Mouse (Mus musculus): ENCODE data around the gene Fam205c. TPM values are rescaled to one million over a fixed set of nuclear protein-coding genes. Genes with fewer than 3 reads are reported as not detected.

Fam205c gene
- polyA plus RNA-seq, 1 experiment, result not detected

- no peak for DNase-seq
- Histone ChIP-seq H3K4me1 (ENCODE audit: control insufficient read depth, insufficient read depth, low read length) (no peaks in the 10 kb centered on the region), H3K4me3 (replicated peaks; ENCODE audit: extremely low read depth, low read depth, low read length) (no peak overlapping the region)
- 85% methylated on average over 6 of the region's 6 CpGs for WGBS
- TF ChIP-seq CTCF (IDR thresholded peaks at IDR 0.05; ENCODE audit: insufficient read depth, low read length) (no peak), POLR2A (IDR thresholded peaks at IDR 0.05; ENCODE audit: borderline replicate concordance, extremely low read depth, low read depth, low read length) (no peak)
Observed at GRCm38 (mm10) chr4:42904966-42905365, 30.9 kb upstream of the Fam205c start.

- TF ChIP-seq POLR2A (IDR thresholded peaks at IDR 0.05; ENCODE audit: borderline replicate concordance, extremely low read depth, low read depth, low read length) (no peak), CTCF (IDR thresholded peaks at IDR 0.05; ENCODE audit: insufficient read depth, low read length) (no peak)
- 83% methylated on average over 3 of the region's 3 CpGs for whole genome bisulfite sequencing
- no peak for DNase-seq
- no peaks in the 10 kb centered on the region for H3K4me1 ChIP-seq (ENCODE audit: control insufficient read depth, insufficient read depth, low read length)
- H3K4me3 ChIP-seq (replicated peaks; ENCODE audit: extremely low read depth, low read depth, low read length), result no peak overlapping the region
Observed at GRCm38 (mm10) chr4:42904523-42904922, 30.5 kb upstream of the Fam205c start.

DNA sequence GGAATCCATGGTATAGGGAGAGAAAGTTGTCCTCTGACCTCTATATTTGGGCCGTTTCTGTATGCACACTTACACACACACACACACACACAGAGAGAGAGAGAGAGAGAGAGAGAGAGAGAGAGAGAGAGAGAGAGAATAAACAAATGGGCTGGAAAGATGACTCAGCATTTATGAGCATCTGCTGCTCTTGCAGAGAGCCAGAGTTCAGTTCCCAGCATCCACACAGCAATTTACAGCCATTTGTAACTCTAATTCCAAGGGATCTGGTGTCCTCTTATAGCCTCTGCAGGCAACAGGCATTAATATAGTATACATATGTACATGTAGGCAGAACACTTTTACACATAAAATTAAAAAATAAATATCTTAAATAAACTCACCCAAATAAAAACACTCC, 29.9 kb upstream of the Fam205c start:
- 41% methylated on average over 1 of the region's 1 CpGs for WGBS
- Histone ChIP-seq H3K4me3 (replicated peaks; ENCODE audit: extremely low read depth, low read depth, low read length) (no peak overlapping the region), H3K4me1 (ENCODE audit: control insufficient read depth, insufficient read depth, low read length) (no peaks in the 10 kb centered on the region)
- DNase-seq, result no peak
- TF ChIP-seq POLR2A (IDR thresholded peaks at IDR 0.05; ENCODE audit: borderline replicate concordance, extremely low read depth, low read depth, low read length), result no peak
- TF ChIP-seq CTCF (IDR thresholded peaks at IDR 0.05; ENCODE audit: insufficient read depth, low read length), result no peak

- no peak overlapping the region for H3K4me3 ChIP-seq (replicated peaks; ENCODE audit: extremely low read depth, low read depth, low read length)
- TF ChIP-seq CTCF (IDR thresholded peaks at IDR 0.05; ENCODE audit: insufficient read depth, low read length), result no peak
- no peak for TF ChIP-seq POLR2A (IDR thresholded peaks at IDR 0.05; ENCODE audit: borderline replicate concordance, extremely low read depth, low read depth, low read length)
- WGBS, result 81% methylated on average over 5 of the region's 5 CpGs
- no peaks in the 10 kb centered on the region for H3K4me1 ChIP-seq (ENCODE audit: control insufficient read depth, insufficient read depth, low read length)
- DNase-seq, result no peak
Observed at GRCm38 (mm10) chr4:42902730-42903129, 28.7 kb upstream of the Fam205c start.

DNA sequence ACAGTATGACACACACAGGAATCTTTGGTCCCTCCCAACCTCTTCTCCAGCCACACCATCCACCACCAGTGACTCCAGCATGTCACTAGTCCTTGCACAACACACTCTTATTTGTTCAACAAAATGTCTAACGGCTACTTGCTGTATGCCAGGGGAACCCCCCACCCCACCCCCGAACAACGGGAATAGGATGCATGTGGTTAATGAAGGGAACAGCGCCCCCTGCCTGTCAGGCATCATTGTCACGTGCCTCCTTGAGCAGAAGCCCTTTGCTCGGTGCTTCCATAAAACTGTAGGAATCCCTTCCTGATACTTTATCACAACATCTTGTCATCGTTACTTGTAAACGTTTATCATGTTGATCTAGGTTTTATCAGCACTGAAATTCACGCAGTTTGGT, 28.1 kb upstream of the Fam205c start:
- no peak for DNase-seq
- H3K4me1 ChIP-seq (ENCODE audit: control insufficient read depth, insufficient read depth, low read length), result no peaks in the 10 kb centered on the region
- no peak overlapping the region for H3K4me3 ChIP-seq (replicated peaks; ENCODE audit: extremely low read depth, low read depth, low read length)
- TF ChIP-seq POLR2A (IDR thresholded peaks at IDR 0.05; ENCODE audit: borderline replicate concordance, extremely low read depth, low read depth, low read length) (no peak), CTCF (IDR thresholded peaks at IDR 0.05; ENCODE audit: insufficient read depth, low read length) (peak; percentile 56)
- 44% methylated on average over 9 of the region's 9 CpGs for WGBS

- no peak overlapping the region for H3K4me3 ChIP-seq (replicated peaks; ENCODE audit: extremely low read depth, low read depth, low read length)
- TF ChIP-seq POLR2A (IDR thresholded peaks at IDR 0.05; ENCODE audit: borderline replicate concordance, extremely low read depth, low read depth, low read length) (no peak), CTCF (IDR thresholded peaks at IDR 0.05; ENCODE audit: insufficient read depth, low read length) (no peak)
- WGBS, result 62% methylated on average over 5 of the region's 5 CpGs
- H3K4me1 ChIP-seq (ENCODE audit: control insufficient read depth, insufficient read depth, low read length), result no peaks in the 10 kb centered on the region
- DNase-seq, result no peak
Observed at GRCm38 (mm10) chr4:42900878-42901277, 26.8 kb upstream of the Fam205c start.

- no peak for DNase-seq
- 50% methylated on average over 3 of the region's 3 CpGs for WGBS
- no peak for TF ChIP-seq POLR2A (IDR thresholded peaks at IDR 0.05; ENCODE audit: borderline replicate concordance, extremely low read depth, low read depth, low read length)
- no peak for TF ChIP-seq CTCF (IDR thresholded peaks at IDR 0.05; ENCODE audit: insufficient read depth, low read length)
- Histone ChIP-seq H3K4me1 (ENCODE audit: control insufficient read depth, insufficient read depth, low read length) (no peaks in the 10 kb centered on the region), H3K4me3 (replicated peaks; ENCODE audit: extremely low read depth, low read depth, low read length) (no peak overlapping the region)
Observed at GRCm38 (mm10) chr4:42898914-42899313, 24.9 kb upstream of the Fam205c start.

GRCm38 (mm10) chr4:42895118-42895517, 21.1 kb upstream of the Fam205c start:
- TF ChIP-seq CTCF (IDR thresholded peaks at IDR 0.05; ENCODE audit: insufficient read depth, low read length) (no peak), POLR2A (IDR thresholded peaks at IDR 0.05; ENCODE audit: borderline replicate concordance, extremely low read depth, low read depth, low read length) (no peak)
- DNase-seq, result no peak
- H3K4me3 ChIP-seq (replicated peaks; ENCODE audit: extremely low read depth, low read depth, low read length), result no peak overlapping the region
- WGBS, result 79% methylated on average over 7 of the region's 7 CpGs
- no peaks in the 10 kb centered on the region for H3K4me1 ChIP-seq (ENCODE audit: control insufficient read depth, insufficient read depth, low read length)

DNA sequence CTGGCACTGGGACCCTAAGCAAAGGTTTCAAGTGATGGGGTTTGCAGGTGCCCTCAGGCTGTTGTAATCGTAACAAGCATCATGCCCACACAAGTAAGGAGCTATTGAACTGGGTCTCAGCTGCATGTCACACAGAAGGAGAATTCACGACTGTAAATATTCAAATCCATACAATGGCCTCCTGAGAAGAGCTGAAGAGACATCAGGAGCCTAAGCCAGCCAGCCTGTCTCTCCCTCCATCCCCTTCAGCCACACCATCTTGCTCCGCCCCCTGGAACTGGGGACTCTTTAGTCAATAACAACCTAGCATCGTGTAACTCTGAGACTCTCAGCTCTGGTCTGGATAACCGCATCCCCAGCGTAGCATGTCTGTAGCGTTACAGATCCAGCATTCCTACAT, 17.1 kb upstream of the Fam205c start:
- no peak for DNase-seq
- Histone ChIP-seq H3K4me3 (replicated peaks; ENCODE audit: extremely low read depth, low read depth, low read length) (no peak overlapping the region), H3K4me1 (ENCODE audit: control insufficient read depth, insufficient read depth, low read length) (no peaks in the 10 kb centered on the region)
- 67% methylated on average over 7 of the region's 7 CpGs for WGBS
- TF ChIP-seq CTCF (IDR thresholded peaks at IDR 0.05; ENCODE audit: insufficient read depth, low read length) (no peak), POLR2A (IDR thresholded peaks at IDR 0.05; ENCODE audit: borderline replicate concordance, extremely low read depth, low read depth, low read length) (no peak)

- no peak overlapping the region for H3K4me3 ChIP-seq (replicated peaks; ENCODE audit: extremely low read depth, low read depth, low read length)
- 92% methylated on average over 6 of the region's 6 CpGs for WGBS
- H3K4me1 ChIP-seq (ENCODE audit: control insufficient read depth, insufficient read depth, low read length), result no peaks in the 10 kb centered on the region
- no peak for DNase-seq
- no peak for TF ChIP-seq POLR2A (IDR thresholded peaks at IDR 0.05; ENCODE audit: borderline replicate concordance, extremely low read depth, low read depth, low read length)
- TF ChIP-seq CTCF (IDR thresholded peaks at IDR 0.05; ENCODE audit: insufficient read depth, low read length), result no peak
Observed at GRCm38 (mm10) chr4:42888806-42889205, 14.8 kb upstream of the Fam205c start.

Data from lung, adult 2 months (tissue).